Mouse (Mus musculus): ENCODE measurements around the gene Cldn12. TPM values are rescaled to one million over a fixed set of nuclear protein-coding genes. Genes with fewer than 3 reads are reported as not detected.

Cldn12 gene
- polyA plus RNA-seq, 1 experiment from 2014 or later = 15.3 TPM

DNA sequence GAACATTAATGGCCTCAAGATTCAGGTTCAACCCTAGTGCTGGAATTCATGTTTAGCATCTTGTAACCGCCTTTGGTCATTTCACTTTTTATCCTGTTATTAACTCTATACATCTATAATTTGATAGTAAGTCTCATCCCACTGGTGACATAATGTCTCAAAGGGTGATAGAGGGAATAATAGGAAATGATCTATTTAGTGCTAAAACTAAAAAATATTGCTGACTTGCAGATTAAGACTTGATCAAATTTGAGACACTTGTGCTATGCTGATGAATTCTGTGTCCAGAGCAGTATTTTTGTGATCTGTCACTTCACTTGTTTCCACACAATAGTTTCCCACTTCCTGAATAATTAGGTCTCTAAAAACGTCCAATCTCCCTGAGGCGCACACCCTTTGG lies 3.4 kb downstream of the Cldn12 start:
- ATAC-seq (ENCODE audit: insufficient number of reproducible peaks, low FRiP score, low TSS enrichment, low read depth) = no peak
- Histone ChIP-seq H3K36me3 (peaks cover 31% of the 10 kb centered on the region), H3K27ac (no peak overlapping the region), H3K9ac (no peak overlapping the region), H3K27me3 (no peaks in the 10 kb centered on the region), H3K4me1 (no peaks in the 10 kb centered on the region), H3K9me3 (no peaks in the 10 kb centered on the region), H3K4me2 (no peak overlapping the region), H3K4me3 (no peak overlapping the region)
- 84% methylated on average over 3 of the region's 3 CpGs for WGBS

DNA sequence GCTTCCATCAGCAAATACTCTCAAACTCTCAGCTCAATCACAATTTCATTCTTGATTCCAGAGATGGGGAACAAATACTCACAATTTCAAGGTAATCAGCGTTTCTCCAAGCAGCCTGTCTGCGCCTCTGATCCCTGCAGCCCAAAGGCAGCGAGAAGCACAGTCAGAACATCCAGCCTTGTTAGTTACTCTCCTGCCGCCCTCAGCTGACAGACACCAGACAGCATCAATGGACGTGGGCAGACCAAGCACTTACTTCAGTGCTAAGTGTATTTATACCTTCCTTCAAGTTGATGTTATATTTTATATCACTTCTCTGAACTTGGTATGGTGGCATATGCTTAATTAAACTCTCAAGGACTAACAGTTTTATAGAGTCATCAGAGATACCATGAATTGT lies 3.8 kb downstream of the Cldn12 start:
- Histone ChIP-seq H3K27me3 (no peaks in the 10 kb centered on the region), H3K9me3 (no peaks in the 10 kb centered on the region), H3K9ac (no peak overlapping the region), H3K36me3 (peaks cover 32% of the 10 kb centered on the region), H3K4me1 (no peaks in the 10 kb centered on the region), H3K4me3 (no peak overlapping the region), H3K27ac (no peak overlapping the region), H3K4me2 (no peak overlapping the region)
- ATAC-seq (ENCODE audit: insufficient number of reproducible peaks, low FRiP score, low TSS enrichment, low read depth) = no peak
- whole genome bisulfite sequencing = 79% methylated on average over 5 of the region's 5 CpGs

DNA sequence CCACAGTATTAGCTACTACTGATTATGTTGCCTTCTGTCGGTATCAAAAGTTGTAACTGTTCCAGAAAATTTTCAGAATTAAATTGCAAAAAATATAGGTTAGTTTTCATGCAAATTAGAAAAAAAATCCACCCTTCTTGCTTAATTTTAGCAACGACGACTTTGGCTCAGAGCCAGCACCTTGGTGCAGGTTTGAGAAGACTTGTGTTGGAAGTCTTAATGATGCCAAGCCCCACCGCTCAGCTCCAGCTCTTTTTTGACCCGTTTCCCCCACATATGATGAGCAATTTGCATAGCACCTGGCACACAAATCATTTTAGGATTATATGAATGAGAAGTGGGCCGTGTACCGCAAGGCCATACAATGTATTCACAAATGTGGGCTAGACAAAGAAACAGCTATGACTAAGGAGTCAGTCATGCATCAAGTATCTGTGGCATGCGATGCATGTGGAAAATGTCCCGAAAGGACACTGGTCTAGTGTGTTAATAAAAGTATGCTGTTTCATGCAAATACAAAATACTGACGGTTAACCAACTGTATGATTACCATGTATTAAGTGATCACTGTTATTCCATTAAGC lies 4.4 kb downstream of the Cldn12 start:
- 72% methylated on average over 10 of the region's 10 CpGs for WGBS
- peaks cover 36% of the 10 kb centered on the region for H3K36me3 ChIP-seq
- no peak overlapping the region for H3K27ac ChIP-seq
- H3K9ac ChIP-seq = no peak overlapping the region
- no peak for ATAC-seq (ENCODE audit: insufficient number of reproducible peaks, low FRiP score, low TSS enrichment, low read depth)
- H3K4me3 ChIP-seq = no peak overlapping the region
- H3K4me2 ChIP-seq = no peak overlapping the region
- H3K4me1 ChIP-seq = no peaks in the 10 kb centered on the region
- H3K9me3 ChIP-seq = no peaks in the 10 kb centered on the region
- no peaks in the 10 kb centered on the region for H3K27me3 ChIP-seq

DNA sequence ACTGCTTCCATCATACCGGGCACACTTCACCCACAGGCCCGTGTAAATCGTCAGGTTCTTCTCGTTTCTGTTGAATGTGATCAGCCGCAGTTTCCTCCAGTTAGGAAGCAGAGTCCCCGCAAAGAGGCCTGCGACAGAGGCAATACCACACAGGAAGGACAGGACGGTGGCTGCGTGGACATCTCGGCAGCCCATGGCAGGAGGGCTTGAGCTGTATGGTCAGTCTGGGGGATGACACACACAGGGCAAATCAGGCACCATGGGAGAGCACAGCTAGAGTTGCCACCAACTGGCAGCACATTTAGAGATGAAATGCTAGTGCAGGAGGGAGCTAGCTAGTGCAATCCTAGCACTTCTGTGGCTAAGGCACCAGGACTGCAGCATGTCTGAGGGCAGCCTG lies 6.5 kb downstream of the Cldn12 start:
- Histone ChIP-seq H3K4me1 (no peaks in the 10 kb centered on the region), H3K9ac (no peak overlapping the region), H3K27me3 (no peaks in the 10 kb centered on the region), H3K9me3 (no peaks in the 10 kb centered on the region), H3K4me3 (no peak overlapping the region), H3K27ac (no peak overlapping the region), H3K36me3 (peaks cover 45% of the 10 kb centered on the region), H3K4me2 (no peak overlapping the region)
- ATAC-seq (ENCODE audit: insufficient number of reproducible peaks, low FRiP score, low TSS enrichment, low read depth) = no peak
- 87% methylated on average over 10 of the region's 10 CpGs for WGBS

DNA sequence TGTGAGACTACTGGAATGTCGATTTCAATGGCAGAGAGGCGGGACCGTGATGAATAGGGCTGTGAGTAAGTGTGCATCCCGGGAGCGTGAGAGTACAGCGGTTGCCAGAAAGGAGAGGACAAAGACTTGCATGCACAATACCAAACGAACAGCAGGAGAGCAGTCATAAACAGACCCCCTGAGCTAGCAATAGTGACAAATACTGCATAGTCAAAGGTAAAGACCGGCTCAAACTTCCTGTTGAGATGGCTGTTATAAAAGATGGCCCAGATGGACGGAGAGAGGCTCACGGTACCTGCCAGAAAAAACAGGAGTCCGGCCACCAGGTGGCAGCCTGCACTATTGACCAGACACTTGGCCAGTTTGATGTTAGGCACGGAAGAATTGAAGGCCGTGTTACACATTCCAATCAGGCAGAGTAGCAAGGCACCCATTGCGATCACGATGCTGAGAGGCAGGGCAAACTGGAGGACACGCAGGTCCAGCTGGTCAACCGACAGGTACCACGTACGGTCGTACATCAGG lies 7.0 kb downstream of the Cldn12 start:
- H3K9me3 ChIP-seq = no peaks in the 10 kb centered on the region
- H3K9ac ChIP-seq = no peak overlapping the region
- no peak overlapping the region for H3K4me3 ChIP-seq
- no peak overlapping the region for H3K27ac ChIP-seq
- no peak overlapping the region for H3K4me2 ChIP-seq
- ATAC-seq (ENCODE audit: insufficient number of reproducible peaks, low FRiP score, low TSS enrichment, low read depth) = no peak
- H3K36me3 ChIP-seq = peaks cover 45% of the 10 kb centered on the region
- H3K4me1 ChIP-seq = no peaks in the 10 kb centered on the region
- H3K27me3 ChIP-seq = no peaks in the 10 kb centered on the region
- 61% methylated on average over 20 of the region's 20 CpGs for WGBS

DNA sequence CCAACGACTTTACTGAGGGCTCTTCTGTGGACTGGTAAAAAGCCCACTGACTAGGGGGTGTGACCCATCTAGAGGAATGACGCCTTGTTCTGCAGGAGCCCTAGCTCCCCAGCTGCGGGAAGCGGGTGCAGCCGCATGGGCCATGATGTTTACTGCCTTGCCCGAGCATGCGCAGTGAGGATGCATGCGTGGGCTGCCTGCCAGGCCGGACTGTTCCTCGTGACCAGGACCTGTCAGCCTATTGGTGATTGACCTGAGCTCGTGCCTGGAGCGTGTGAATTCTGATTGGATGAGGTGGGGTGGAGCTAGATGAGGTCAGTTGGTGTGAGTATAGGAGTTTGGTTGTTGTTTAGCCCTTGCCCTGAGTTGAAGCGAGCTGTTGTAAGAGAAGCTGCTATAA lies 10.3 kb downstream of the Cldn12 start:
- ATAC-seq (ENCODE audit: insufficient number of reproducible peaks, low FRiP score, low TSS enrichment, low read depth) = no peak
- WGBS = 93% methylated on average over 13 of the region's 13 CpGs
- no peaks in the 10 kb centered on the region for H3K27me3 ChIP-seq

DNA sequence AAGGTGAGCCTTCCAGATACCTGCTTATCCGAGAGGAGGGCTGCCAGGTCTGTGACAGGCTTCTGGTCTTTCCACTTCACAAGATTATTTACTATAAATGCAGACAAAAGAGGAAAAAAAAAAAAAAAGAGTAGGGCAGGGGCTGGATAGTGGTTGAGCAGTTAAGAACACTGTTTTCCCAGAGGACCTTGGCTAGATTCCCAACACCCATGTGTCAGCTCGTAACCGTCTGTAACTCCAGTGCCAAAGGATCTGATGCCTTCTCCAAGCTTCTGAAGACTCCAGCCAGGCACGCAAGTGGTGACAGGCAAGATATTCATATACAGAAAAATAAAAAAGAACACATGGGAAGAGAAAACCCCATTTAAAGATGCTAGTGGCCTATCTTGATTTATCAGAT lies 11.4 kb downstream of the Cldn12 start:
- Histone ChIP-seq H3K9me3 (no peaks in the 10 kb centered on the region), H3K36me3 (peaks cover 34% of the 10 kb centered on the region), H3K9ac (no peak overlapping the region), H3K4me3 (no peak overlapping the region), H3K4me2 (no peak overlapping the region), H3K4me1 (no peaks in the 10 kb centered on the region), H3K27me3 (no peaks in the 10 kb centered on the region), H3K27ac (no peak overlapping the region)
- no peak for ATAC-seq (ENCODE audit: insufficient number of reproducible peaks, low FRiP score, low TSS enrichment, low read depth)
- 73% methylated on average over 4 of the region's 4 CpGs for WGBS

More for the DNA sequence above, 10.3 kb downstream of the Cldn12 start:
- H3K9me3 ChIP-seq = no peaks in the 10 kb centered on the region
- H3K36me3 ChIP-seq = peaks cover 35% of the 10 kb centered on the region
- no peaks in the 10 kb centered on the region for H3K4me1 ChIP-seq
- no peak overlapping the region for H3K4me2 ChIP-seq
- H3K9ac ChIP-seq = no peak overlapping the region
- H3K4me3 ChIP-seq = no peak overlapping the region
- no peak overlapping the region for H3K27ac ChIP-seq

DNA sequence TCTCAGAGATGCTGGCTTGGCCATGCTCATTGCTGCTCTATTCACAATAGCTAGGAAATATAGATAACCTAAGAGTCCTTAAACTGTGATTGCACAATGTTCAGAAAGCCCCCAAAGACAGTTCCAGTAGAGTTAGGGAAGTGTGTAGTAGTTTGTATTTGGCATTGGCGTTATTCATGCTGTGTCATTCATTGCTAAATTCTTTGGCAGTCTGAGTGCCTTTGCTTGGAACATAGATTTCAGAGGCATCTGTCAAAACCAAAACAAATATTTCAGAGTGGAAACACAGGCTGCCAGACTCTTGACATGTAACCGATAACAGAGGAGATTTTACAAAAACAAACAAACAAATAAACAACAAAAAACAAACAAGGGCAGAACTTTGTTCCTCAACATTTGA lies 13.2 kb downstream of the Cldn12 start:
- Histone ChIP-seq H3K27me3 (no peaks in the 10 kb centered on the region), H3K4me3 (no peak overlapping the region), H3K27ac (no peak overlapping the region), H3K9ac (no peak overlapping the region), H3K4me1 (no peaks in the 10 kb centered on the region), H3K4me2 (no peak overlapping the region), H3K9me3 (no peaks in the 10 kb centered on the region), H3K36me3 (peaks cover 16% of the 10 kb centered on the region; the same call in 1 of the 2 replicates)
- 83% methylated on average over 2 of the region's 2 CpGs for WGBS
- no peak for ATAC-seq (ENCODE audit: insufficient number of reproducible peaks, low FRiP score, low TSS enrichment, low read depth)

DNA sequence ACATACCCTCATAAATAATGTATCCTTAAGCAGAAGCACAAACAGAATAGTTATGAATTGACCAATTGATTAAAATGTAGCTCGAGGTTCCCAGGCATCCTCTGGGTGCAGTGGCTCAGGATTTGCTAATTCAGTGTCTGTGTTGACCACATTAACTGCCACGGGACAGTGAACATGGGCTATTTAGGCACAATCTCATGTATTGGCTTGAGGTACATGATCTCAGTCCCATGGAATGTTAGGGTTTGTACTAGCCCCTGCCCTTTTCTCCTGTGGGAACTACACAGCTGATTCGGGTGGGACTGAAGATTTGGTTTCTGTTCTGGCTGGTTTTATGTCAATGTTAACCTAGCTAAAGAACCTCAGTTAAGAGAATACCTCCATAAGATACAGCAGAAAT lies 18.4 kb downstream of the Cldn12 start:
- no peak for ATAC-seq (ENCODE audit: insufficient number of reproducible peaks, low FRiP score, low TSS enrichment, low read depth)
- 59% methylated on average over 3 of the region's 3 CpGs for WGBS
- H3K9ac ChIP-seq = no peak overlapping the region

DNA sequence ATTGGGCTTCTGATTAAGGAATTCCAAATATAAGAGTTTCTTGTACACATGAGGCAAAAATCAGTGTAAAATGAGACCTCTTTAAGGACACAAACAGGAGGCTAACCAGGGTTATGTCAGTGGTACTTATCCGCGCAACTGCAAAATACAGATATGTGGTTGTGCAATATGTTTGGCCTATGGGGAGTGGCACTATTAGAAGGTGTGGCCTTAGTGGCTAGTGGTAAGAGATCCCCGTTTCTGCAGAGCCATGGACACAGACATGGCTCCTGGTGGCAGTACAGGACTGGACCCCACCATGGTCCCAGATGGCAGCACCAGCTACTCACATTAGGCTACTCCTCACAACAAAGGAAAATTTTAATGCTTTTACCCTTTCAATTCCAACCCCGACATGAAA lies 19.7 kb downstream of the Cldn12 start:
- no peaks in the 10 kb centered on the region for H3K9me3 ChIP-seq
- ATAC-seq (ENCODE audit: insufficient number of reproducible peaks, low FRiP score, low TSS enrichment, low read depth) = no peak
- WGBS = 82% methylated on average over 4 of the region's 4 CpGs

More for the DNA sequence above, 18.4 kb downstream of the Cldn12 start:
- Histone ChIP-seq H3K27me3 (peaks cover 6% of the 10 kb centered on the region; the same call in 1 of the 2 replicates), H3K4me3 (no peak overlapping the region), H3K4me2 (no peak overlapping the region), H3K36me3 (no peaks in the 10 kb centered on the region), H3K4me1 (no peaks in the 10 kb centered on the region), H3K27ac (no peak overlapping the region), H3K9me3 (no peaks in the 10 kb centered on the region)

DNA sequence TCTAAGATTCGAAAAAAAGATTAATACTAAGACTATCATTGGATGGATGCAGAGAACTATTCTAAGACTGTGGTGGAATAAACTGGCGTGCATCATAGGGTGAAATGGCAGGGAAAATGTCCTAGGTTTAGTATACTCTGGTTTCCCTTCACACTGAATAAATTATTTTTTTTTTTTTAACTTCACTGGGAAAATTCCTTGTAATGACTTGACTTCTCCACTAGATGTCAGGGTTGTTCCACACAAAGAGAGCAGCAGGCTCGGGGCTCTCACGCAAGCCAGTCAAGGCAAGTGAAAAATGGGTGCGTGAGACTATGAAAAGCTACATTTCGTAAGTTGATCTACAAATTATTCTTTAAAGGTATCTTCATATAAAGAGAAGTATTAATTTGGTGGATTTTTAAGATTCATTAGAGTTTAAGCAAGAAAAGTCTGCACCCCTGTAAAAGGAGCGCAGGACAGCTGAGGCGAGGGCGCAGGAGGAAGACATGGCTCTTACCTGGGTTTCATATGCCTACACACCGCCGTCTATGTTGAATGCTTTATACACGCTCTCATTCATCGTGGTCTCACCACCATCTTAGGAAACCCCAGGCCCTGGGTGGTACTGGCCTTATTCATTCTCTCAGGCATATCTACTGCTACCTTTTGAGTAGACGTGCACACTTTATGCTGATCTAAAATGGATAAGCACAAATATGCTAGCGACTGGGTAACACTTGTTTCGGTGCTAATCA lies 20.3 kb downstream of the Cldn12 start:
- 41% methylated on average over 16 of the region's 16 CpGs for WGBS
- H3K4me3 ChIP-seq = no peak overlapping the region
- ATAC-seq (ENCODE audit: insufficient number of reproducible peaks, low FRiP score, low TSS enrichment, low read depth) = no peak

More for the DNA sequence above, 19.7 kb downstream of the Cldn12 start:
- H3K4me3 ChIP-seq = no peak overlapping the region
- H3K4me2 ChIP-seq = no peak overlapping the region
- no peaks in the 10 kb centered on the region for H3K4me1 ChIP-seq
- H3K36me3 ChIP-seq = no peaks in the 10 kb centered on the region
- no peak overlapping the region for H3K27ac ChIP-seq
- H3K27me3 ChIP-seq = peaks cover 6% of the 10 kb centered on the region; the same call in 1 of the 2 replicates
- H3K9ac ChIP-seq = no peak overlapping the region

DNA sequence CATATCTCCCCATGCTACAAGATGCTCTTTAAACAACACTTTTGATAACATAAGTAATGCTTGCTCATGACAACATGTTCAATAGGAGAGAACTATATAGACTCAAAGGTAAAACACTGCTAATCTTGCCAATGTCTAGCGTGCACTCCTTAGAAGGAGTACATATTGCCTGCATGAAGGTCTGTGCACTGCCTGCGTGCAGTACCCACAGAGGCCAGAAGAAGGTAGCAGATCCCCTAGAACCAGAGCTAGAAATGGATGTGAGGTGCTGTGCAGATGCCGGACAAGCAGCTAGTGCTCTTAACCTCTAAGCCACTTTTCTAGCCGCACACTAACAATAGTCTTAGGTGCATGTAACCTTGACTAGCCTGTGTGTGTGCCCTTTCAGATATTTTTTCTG lies 22.6 kb downstream of the Cldn12 start:
- no peaks in the 10 kb centered on the region for H3K4me1 ChIP-seq
- no peak overlapping the region for H3K9ac ChIP-seq
- H3K27me3 ChIP-seq = peaks cover 6% of the 10 kb centered on the region; the same call in 1 of the 2 replicates
- H3K4me3 ChIP-seq = no peak overlapping the region
- no peak for ATAC-seq (ENCODE audit: insufficient number of reproducible peaks, low FRiP score, low TSS enrichment, low read depth)
- no peak overlapping the region for H3K27ac ChIP-seq
- no peaks in the 10 kb centered on the region for H3K36me3 ChIP-seq
- 92% methylated on average over 4 of the region's 4 CpGs for WGBS
- no peak overlapping the region for H3K4me2 ChIP-seq
- H3K9me3 ChIP-seq = no peaks in the 10 kb centered on the region

More for the DNA sequence above, 20.3 kb downstream of the Cldn12 start:
- H3K4me1 ChIP-seq = no peaks in the 10 kb centered on the region
- H3K9me3 ChIP-seq = no peaks in the 10 kb centered on the region
- H3K36me3 ChIP-seq = no peaks in the 10 kb centered on the region
- no peak overlapping the region for H3K4me2 ChIP-seq
- no peak overlapping the region for H3K9ac ChIP-seq
- no peak overlapping the region for H3K27ac ChIP-seq
- peaks cover 6% of the 10 kb centered on the region; the same call in 1 of the 2 replicates for H3K27me3 ChIP-seq

Data from limb, embryonic 15.5 days (tissue).